Mouse (Mus musculus) retina, postnatal 1 day (tissue): ENCODE data around the gene Mtmr4.

Experiments used
- DNase-seq: peaks from one replicate; pipeline ENCODE4 v3.0.0-alpha.2; 2012

Gene Mtmr4

GRCm38 (mm10) chr11:87581933-87582710 is 9.8 kb upstream of the Mtmr4 start:
- DNase-seq: no peak

- no peak for DNase-seq
These were observed 8.5 kb upstream of the Mtmr4 start for GRCm38 (mm10) chr11:87583291-87584034.

DNA sequence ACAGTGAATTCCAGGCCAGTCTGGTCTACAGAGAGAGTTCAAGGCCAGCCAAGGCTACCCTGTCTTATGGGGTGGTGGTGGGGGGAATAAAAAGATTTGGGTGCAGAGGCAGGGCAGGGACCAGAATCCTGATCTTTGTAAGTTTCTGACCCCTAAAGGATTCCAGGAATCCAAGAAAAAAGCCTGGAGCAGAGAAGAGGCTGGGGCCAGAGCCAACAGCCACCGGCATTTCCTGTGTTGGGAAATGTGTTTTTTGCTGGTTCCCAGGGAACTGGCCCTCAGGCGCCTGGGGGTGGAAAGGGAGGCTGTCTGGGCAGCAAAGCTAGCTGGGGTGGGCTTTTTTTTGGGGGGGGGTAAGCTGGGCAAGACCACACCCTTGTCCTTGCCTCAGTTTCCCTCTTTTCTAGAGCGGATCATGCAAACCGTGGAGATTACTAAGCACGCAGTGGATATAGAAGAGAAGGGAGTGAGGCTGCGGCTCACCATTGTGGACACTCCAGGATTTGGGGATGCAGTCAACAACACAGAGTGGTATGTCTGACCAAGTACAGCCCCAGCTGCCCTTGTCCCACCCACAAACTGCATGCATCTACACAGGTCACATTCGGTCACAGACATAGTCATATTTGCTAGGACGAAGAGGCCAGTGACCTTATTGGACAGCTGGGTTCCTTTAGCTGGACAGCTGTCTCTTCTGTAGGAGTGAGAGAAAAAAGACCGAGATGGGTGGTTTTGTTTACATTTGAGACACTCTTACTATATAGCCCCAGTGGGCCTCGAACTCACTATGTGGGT is 7.1 kb upstream of the Mtmr4 start:
- DNase-seq: no peak

DNA sequence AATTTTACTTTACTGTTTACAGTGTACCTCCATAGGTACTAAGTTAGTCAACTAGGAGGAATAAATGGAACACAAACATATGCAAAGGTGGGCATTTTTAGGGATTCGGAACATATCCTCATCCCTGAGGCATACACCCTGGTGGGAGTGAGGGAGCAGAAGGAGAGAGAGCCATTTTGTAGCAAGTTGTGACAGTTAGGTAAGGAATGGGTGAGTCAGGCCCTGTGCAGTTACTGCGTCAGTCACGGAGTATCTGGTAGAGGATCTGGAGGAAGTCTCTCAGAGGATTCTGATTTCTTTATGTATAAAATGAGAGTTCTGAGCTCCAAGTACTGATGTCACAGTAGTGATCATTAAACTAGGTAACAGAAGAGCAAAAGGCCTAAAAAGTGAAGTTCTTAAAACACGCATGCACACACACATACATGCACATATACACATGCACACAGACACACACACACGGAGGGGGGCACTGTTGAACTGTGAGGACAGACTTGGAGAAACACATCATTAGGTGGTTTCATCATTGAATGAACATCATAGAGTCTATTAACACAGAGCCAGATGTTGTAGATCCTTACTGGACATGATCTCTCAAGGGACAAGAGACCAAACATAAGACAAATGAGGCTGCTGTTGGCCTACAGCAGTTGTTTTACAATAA is 4.6 kb upstream of the Mtmr4 start:
- DNase-seq: no peak

GRCm38 (mm10) chr11:87589605-87590004 is 2.4 kb upstream of the Mtmr4 start:
- DNase-seq: no peak

GRCm38 (mm10) chr11:87590841-87591525 is 979 bp upstream of the Mtmr4 start:
- DNase-seq: no peak

DNA sequence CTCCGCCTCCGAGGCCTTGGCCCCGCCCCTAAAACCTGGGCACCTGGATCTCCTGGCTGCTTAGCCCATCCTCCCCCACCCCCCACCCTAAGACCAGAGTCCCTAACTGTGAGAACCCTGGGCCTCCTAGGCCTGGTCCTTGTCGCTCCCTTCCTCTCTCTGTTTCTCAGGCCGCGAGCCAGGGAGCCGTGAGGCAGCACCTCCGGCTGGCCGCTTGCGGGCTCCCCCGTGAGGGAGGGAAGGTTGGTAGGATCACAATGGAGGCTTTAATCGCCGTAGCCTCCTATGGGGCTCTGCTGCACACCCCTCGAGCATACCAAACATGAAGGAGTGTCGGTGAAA is 363 bp downstream of the Mtmr4 start:
- no peak for DNase-seq

DNA sequence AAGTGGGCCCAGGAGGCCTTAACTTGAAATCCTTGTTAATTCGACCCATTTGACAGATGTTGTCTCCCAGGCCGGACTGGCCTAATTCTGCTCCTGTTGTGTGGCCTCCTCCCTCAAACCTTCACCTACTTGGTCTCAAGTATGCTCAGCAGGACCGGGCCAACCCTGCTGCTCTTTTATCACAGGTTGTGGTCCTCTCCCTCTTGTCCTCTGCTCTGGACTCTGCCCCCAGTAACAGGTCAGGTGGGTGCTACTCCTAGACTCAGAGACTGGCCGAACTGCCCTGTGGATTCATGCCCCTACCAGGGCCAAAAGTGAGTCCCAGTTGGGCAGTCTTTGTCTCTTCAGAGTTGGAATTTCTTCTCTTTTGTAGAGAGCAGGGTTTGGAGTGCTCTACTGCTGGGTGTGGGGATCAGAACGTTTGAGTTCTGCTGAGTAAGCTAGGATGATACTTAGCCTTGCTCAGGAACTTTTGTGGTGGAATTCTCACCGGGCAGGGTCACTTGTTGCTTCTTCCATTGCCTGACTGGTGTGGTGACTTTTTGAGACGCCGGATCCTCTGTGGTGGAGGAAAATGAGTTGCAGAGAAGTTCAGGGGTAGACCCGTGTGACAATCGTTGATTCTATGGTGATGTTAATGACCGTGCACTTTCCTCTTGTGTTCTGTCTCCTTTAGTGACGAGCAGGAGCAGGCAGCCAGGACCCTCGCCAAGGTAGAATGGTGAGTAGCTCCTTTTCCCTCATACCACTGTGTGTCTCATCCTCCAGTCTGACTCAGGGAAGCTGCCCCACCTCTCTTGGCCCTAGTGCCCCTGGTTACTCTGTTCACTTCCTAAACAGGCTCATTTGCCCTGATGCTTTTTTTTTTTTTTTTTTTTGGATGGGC is 994 bp downstream of the Mtmr4 start:
- DNase-seq: no peak

DNA sequence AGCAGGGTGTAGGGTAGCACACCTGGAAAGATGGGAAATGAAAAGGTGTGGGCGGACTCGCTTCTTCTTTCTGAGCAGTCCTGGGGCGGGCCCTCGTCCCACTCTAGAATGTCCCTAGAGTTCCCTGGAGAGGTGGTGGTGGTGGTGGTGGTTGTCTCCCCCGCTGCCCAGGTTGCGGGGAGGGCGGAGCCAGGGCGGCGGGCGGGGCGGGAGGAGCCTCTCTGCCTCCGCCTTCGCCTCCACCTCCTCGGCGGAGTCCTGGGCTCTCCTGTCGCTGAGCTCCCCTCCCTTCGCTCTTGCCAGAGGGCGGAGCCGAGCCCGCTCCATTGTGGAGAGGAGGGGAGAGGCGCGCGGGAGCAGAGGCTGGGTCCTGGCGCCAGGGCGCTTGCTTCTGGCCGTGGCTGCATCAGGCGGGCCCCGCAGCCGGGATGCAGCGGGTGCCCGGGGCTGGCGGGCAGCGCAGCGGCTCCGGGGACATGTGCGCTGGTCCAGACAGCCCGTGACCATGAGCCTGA is 3.4 kb downstream of the Mtmr4 start:
- peak; percentile 93 for DNase-seq

DNA sequence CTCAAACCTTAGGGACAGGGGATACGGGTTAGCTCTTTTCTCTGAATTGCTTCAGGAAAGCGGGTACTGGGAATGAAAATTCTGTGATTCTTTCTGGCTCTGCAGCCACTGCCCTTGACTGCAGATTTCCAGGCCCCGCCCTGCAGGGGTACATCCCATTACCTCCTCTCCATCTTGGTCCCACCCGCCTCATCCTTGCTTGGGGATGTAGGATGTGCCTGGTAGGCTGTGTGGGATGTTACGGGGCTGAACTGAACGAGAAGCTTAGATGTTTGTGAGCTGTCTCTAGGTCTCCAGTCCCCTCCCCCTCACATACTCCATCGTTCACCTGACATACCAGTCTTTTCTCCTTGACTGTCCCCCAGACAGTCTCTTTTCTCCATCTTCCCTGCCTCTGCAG is 4.0 kb downstream of the Mtmr4 start:
- no peak for DNase-seq

- DNase-seq: peak; percentile 47
These were observed 4.5 kb downstream of the Mtmr4 start for GRCm38 (mm10) chr11:87596492-87596891.

DNA sequence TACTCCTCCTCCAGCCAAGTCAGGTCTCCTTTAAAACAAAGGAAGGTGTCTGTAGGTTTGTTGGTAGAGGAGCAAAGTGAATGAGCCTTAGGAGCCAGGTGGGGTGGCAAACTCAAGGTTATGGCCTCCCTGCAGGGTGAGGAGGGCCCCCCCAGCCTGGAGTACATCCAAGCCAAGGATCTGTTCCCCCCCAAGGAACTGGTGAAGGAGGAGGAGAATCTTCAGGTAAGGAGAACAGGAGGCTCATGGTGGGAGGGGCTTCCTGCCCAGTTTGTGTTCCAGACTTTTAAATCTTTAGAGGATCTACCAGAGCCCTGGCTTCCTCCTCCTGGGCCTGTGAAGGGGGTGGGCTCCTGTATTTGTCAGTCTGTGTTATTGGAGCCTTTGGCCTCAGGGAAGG is 5.1 kb downstream of the Mtmr4 start:
- no peak for DNase-seq

- no peak for DNase-seq
These were observed 7.6 kb downstream of the Mtmr4 start for GRCm38 (mm10) chr11:87599395-87600089.

GRCm38 (mm10) chr11:87600322-87600853 is 8.4 kb downstream of the Mtmr4 start:
- DNase-seq: no peak

- no peak for DNase-seq
These were observed 10.3 kb downstream of the Mtmr4 start for GRCm38 (mm10) chr11:87602234-87602633.

GRCm38 (mm10) chr11:87603571-87603970 is 11.6 kb downstream of the Mtmr4 start:
- DNase-seq: no peak

- DNase-seq: no peak
These were observed 17.3 kb downstream of the Mtmr4 start for GRCm38 (mm10) chr11:87609264-87609663.

DNA sequence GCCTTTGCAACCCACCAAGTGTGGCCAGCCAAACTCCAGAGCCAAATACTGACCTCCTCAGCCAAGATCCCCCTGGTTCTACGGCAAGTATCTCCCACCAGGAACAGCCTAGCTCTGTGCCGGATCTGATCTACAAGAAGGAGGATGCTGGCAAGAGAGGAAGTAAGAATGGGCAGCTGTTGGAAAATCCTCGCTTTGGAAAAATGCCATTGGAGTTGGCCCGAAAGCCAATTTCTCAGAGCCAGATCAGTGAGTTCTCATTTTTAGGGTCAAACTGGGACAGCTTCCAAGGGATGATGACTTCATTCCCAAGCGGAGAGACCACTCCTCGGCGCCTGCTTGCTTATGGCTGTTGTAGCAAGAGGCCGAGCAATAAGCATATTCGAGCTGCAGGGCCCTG is 19.6 kb downstream of the Mtmr4 start:
- DNase-seq: no peak

DNA sequence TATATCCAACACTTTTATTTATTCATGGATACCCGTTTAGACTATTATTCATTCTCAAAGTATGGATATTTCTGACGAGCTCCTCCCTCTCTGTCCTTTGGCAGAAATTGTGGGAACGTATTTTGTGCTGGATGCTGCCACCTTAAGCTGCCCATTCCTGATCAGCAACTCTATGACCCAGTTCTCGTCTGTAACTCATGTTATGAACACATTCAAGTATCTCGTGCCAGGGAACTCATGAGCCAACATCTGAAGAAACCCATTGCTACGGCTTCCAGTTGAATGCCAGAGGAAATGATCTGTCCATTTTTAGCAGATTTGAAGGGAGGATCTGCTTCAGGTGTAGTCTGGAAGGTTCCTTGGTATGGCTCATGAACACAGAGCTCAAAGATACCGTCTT is 22.0 kb downstream of the Mtmr4 start:
- no peak for DNase-seq

DNA sequence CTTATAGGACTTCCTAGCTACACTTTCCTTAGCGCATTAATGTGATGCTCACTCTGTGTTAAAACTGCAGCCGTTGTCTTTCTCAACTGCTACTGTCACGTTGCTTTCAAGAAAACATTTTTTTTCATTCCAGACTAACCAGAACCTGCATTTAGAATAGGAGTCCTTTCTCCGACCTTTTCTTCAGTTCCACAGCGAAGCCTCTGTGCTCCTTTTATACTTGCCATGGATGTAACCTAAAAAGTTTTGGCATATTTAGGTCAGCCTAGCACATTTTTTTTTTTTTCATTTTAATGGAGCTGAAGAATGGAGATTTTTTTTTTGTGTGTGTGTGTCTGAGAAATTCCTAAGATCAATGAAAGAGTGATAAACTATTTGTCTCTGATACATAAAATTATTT is 23.6 kb downstream of the Mtmr4 start:
- peak; percentile 61 for DNase-seq
